Mouse (Mus musculus) cerebellum, adult 2 months (tissue): ENCODE results near the gene Nfs1.

Experiments
- CTCF ChIP-seq: fragments of 200-500 bp; IDR thresholded peaks from 2 replicates; pipeline ENCODE4 v1.5.1; 2011; ENCODE audit warnings: low read depth, mild to moderate bottlenecking, control low read depth, low read length, moderate library complexity, borderline replicate concordance; ENCODE audit not compliant: insufficient read depth
- POLR2A ChIP-seq: fragments of 200-500 bp; IDR thresholded peaks from 2 replicates; pipeline ENCODE4 v1.6.1; 2011; ENCODE audit warnings: low read length, control low read depth, borderline replicate concordance; ENCODE audit not compliant: insufficient read depth

GRCm38 (mm10) chr2:156079674-156080073 is 64.3 kb downstream of the Nfs1 start:
- no peak for TF ChIP-seq CTCF
- TF ChIP-seq POLR2A = no peak
